Mouse (Mus musculus) MEL (cell line): ENCODE measurements around the gene Depdc1a. TPM values are rescaled to one million over a fixed set of nuclear protein-coding genes. Genes with fewer than 3 reads are reported as not detected.
A peak's percentile ranks its signal among the peaks of the same experiment; 100 is the strongest.
"Not testable (repeated sequence)": the region's sequence is repeated elsewhere in the genome, so short reads cannot be mapped to it uniquely, and the experiment has no call there.

Source experiments
- DNase-seq: peaks from one replicate; pipeline ENCODE4 v3.0.0; 2011; ENCODE audit warnings: low read depth, low spot score
- H3K27ac ChIP-seq: 2 replicates; pipeline ENCODE4 v1.5.1; 2012; ENCODE audit warnings: low read depth, mild to moderate bottlenecking, control low read depth, low read length, moderate library complexity; ENCODE audit not compliant: control insufficient read depth
- H3K27me3 ChIP-seq, 2 experiments: fragments of 150-350 bp in 1 of 2; sonication (generic) in 1 of 2; 2 replicates each; pipeline ENCODE4 v1.6.1; 2012; ENCODE audit warnings: low read length in 2 of 2, mild to moderate bottlenecking in 2 of 2, improper control_type of control experiment in 1 of 2, moderate library complexity in 1 of 2; ENCODE audit not compliant: insufficient read depth in 2 of 2, control insufficient read depth in 1 of 2
- H3K36me3 ChIP-seq, 2 experiments: 2 replicates each; pipeline ENCODE4 v1.6.1; 2012 to 2014; ENCODE audit warnings: low read length in 2 of 2, improper control_type of control experiment in 1 of 2, inconsistent platforms in 1 of 2, mild to moderate bottlenecking in 1 of 2; ENCODE audit not compliant: insufficient read depth in 2 of 2, control insufficient read depth in 1 of 2
- H3K4me1 ChIP-seq, 2 experiments: fragments of 150-350 bp in 1 of 2; sonication (generic) in 1 of 2; 2 replicates each; pipeline ENCODE4 v1.6.1; 2012; ENCODE audit warnings: low read length in 2 of 2, improper control_type of control experiment in 1 of 2, mild to moderate bottlenecking in 1 of 2; ENCODE audit not compliant: insufficient read depth in 2 of 2, control insufficient read depth in 1 of 2
- H3K4me3 ChIP-seq, 2 experiments: fragments of 150-350 bp in 1 of 2; sonication (generic) in 1 of 2; 2 replicates each; pipeline ENCODE4 v1.5.1; 2012; ENCODE audit warnings: low read depth in 2 of 2, low read length in 2 of 2, mild to moderate bottlenecking in 2 of 2, moderate library complexity in 2 of 2, control low read depth in 1 of 2, improper control_type of control experiment in 1 of 2; ENCODE audit not compliant: control insufficient read depth in 1 of 2, insufficient read depth in 1 of 2
- H3K79me2 ChIP-seq: 2 replicates; pipeline ENCODE4 v1.6.1; 2012; ENCODE audit warnings: mild to moderate bottlenecking, low read length, moderate library complexity; ENCODE audit not compliant: control insufficient read depth, poor library complexity, insufficient read depth
- H3K9ac ChIP-seq: 2 replicates; pipeline ENCODE4 v1.6.1; 2012; ENCODE audit warnings: low read depth, mild to moderate bottlenecking, control low read depth, low read length, moderate library complexity; ENCODE audit not compliant: control insufficient read depth, poor library complexity, severe bottlenecking
- H3K9me3 ChIP-seq: fragments of 150-350 bp; sonication (generic); replicated peaks from 2 replicates; pipeline ENCODE4 v1.6.1; 2012; ENCODE audit warnings: mild to moderate bottlenecking, low read length, improper control_type of control experiment, moderate library complexity; ENCODE audit not compliant: insufficient read depth
- BHLHE40 ChIP-seq: IDR thresholded peaks from 2 replicates; pipeline ENCODE4 v1.6.1; 2012; ENCODE audit warnings: low read depth, mild to moderate bottlenecking, inconsistent platforms, low read length, improper control_type of control experiment, borderline replicate concordance
- CTCF ChIP-seq, 3 experiments: IDR thresholded peaks in 2 of 3; conservative IDR thresholded peaks in 1 of 3; 2 replicates each; pipeline ENCODE4 v1.5.1; 2011 to 2012; ENCODE audit warnings: low read length in 3 of 3, low read depth in 2 of 3, mild to moderate bottlenecking in 2 of 3, improper control_type of control experiment in 1 of 3, inconsistent platforms in 1 of 3, mixed read lengths in 1 of 3, moderate library complexity in 1 of 3; ENCODE audit not compliant: control insufficient read depth in 1 of 3, insufficient read depth in 1 of 3, poor library complexity in 1 of 3, severe bottlenecking in 1 of 3
- ETS1 ChIP-seq: IDR thresholded peaks from 2 replicates; pipeline ENCODE4 v1.6.1; 2012; ENCODE audit warnings: low read depth, mild to moderate bottlenecking, inconsistent platforms, low read length, improper control_type of control experiment, moderate library complexity
- GABPA ChIP-seq: IDR thresholded peaks from 2 replicates; pipeline ENCODE4 v1.6.1; 2012; ENCODE audit warnings: low read depth, mild to moderate bottlenecking, inconsistent platforms, low read length, improper control_type of control experiment, moderate library complexity
- HCFC1 ChIP-seq: IDR thresholded peaks from 2 replicates; pipeline ENCODE4 v1.6.1; 2012; ENCODE audit warnings: low read depth, mild to moderate bottlenecking, inconsistent platforms, low read length, improper control_type of control experiment, moderate library complexity
- MAFK ChIP-seq: IDR thresholded peaks from 2 replicates; pipeline ENCODE4 v1.6.1; 2011; ENCODE audit warnings: low read depth, mild to moderate bottlenecking, low read length, improper control_type of control experiment, borderline replicate concordance
- MAZ ChIP-seq: IDR thresholded peaks from 2 replicates; pipeline ENCODE4 v1.6.1; 2012; ENCODE audit warnings: low read depth, mild to moderate bottlenecking, inconsistent platforms, low read length, improper control_type of control experiment
- MYB ChIP-seq: IDR thresholded peaks from 2 replicates; pipeline ENCODE4 v1.6.1; 2011; ENCODE audit warnings: mild to moderate bottlenecking, low read depth, low read length, improper control_type of control experiment
- NELFE ChIP-seq: IDR thresholded peaks from 2 replicates; pipeline ENCODE4 v1.6.1; 2011; ENCODE audit warnings: low read depth, low read length, improper control_type of control experiment
- POLR2A ChIP-seq, 2 experiments: IDR thresholded peaks; 2 replicates each; pipeline ENCODE4 v1.6.1; 2011 to 2012; ENCODE audit warnings: low read length in 2 of 2, mild to moderate bottlenecking in 2 of 2, control low read depth in 1 of 2, improper control_type of control experiment in 1 of 2, low read depth in 1 of 2, moderate library complexity in 1 of 2; ENCODE audit not compliant: control insufficient read depth in 1 of 2, insufficient read depth in 1 of 2, poor library complexity in 1 of 2
- POLR2AphosphoS5 ChIP-seq: IDR thresholded peaks from 2 replicates; pipeline ENCODE4 v1.6.1; 2012; ENCODE audit warnings: low read depth, borderline replicate concordance, mild to moderate bottlenecking, inconsistent platforms, low read length, moderate library complexity, mixed read lengths
- RCOR1 ChIP-seq: IDR thresholded peaks from 2 replicates; pipeline ENCODE4 v1.6.1; 2012; ENCODE audit warnings: low read depth, mild to moderate bottlenecking, inconsistent platforms, low read length, improper control_type of control experiment
- TCF12 ChIP-seq: IDR thresholded peaks from 2 replicates; pipeline ENCODE4 v1.6.1; 2014; ENCODE audit warnings: low read depth, mild to moderate bottlenecking, inconsistent platforms, low read length, improper control_type of control experiment, moderate library complexity
- ZC3H11A ChIP-seq: IDR thresholded peaks from 2 replicates; pipeline ENCODE4 v1.6.1; 2012; ENCODE audit warnings: low read depth, mild to moderate bottlenecking, inconsistent platforms, low read length, improper control_type of control experiment
- ZKSCAN1 ChIP-seq: IDR thresholded peaks from 2 replicates; pipeline ENCODE4 v1.6.1; 2012; ENCODE audit warnings: low read depth, mild to moderate bottlenecking, inconsistent platforms, low read length, improper control_type of control experiment, moderate library complexity
- ZMIZ1 ChIP-seq: IDR thresholded peaks from 2 replicates; pipeline ENCODE4 v1.6.1; 2012; ENCODE audit warnings: low read depth, mild to moderate bottlenecking, inconsistent platforms, low read length, improper control_type of control experiment, moderate library complexity
- polyA plus RNA-seq, 2 experiments: library from polyadenylated mRNA; stranded (reverse) in 1 of 2; unstranded in 1 of 2; fragments of >175 nt in 1 of 2; fragments of >200 nt in 1 of 2; gene quantifications; 2 replicates each; pipeline versions ENCODE4 v1.2.1 to v1.2.4; 2012; ENCODE audit warnings: low replicate concordance in 2 of 2, low read depth in 1 of 2; ENCODE audit not compliant: insufficient read length in 2 of 2, insufficient read depth in 1 of 2, missing spikeins in 1 of 2
- total RNA-seq: library from RNA; depleted of rRNA; stranded (reverse); fragments of 300-350 nt; gene quantifications from 2 replicates; pipeline ENCODE4 v1.2.3, GENCODE M21; 2012

The Depdc1a gene
- total and polyA plus RNA-seq, 3 experiments = 8.0 to 247 (median 8.1) TPM

DNA sequence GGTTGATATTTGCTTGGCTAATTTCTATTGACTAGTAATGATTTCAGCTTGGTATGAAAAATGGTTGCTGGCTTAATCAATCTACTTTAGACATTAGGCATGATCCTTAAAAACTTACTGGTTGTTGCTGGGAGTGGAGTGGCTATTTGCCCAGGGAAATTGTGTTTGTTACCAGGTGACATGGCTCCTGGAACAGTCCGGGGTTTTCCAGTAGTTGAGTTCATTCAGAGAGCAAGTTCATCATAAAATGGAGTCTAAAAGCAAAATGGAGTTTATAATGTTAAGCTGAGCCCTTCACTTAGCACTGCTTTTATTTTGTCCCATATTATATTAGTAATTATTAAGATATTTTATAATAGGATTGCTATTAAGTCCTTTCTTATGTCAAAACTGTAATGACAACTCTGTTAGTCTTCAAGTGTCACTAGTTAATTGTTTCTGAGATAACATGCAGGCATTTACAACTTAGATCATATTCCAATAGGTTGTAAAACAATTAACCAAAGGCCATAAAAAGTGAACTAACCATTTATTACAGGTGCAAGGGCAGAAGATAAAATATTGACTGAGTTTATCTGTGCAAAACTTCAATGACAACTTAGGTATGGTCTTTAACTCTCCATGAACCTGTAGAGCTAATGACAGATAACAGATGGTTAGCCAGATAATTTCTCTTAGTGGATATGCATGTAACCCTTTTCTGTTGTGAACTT lies 17.8 kb upstream of the Depdc1a start:
- TF ChIP-seq ZKSCAN1 = no peak
- TF ChIP-seq ZC3H11A = no peak
- TF ChIP-seq ZMIZ1 = no peak
- TF ChIP-seq MYB = no peak
- no peak for TF ChIP-seq TCF12
- no peak for TF ChIP-seq BHLHE40
- no peak for TF ChIP-seq CTCF (IDR thresholded peaks at IDR 0.05 in 2 of 3, conservative IDR thresholded peaks at IDR 0.05 in 1 of 3; ENCODE audit: control insufficient read depth in 1 of 3, insufficient read depth in 1 of 3, low read depth in 2 of 3, low read length in 3 of 3, poor library complexity in 1 of 3, severe bottlenecking in 1 of 3)
- no peak for TF ChIP-seq RCOR1
- TF ChIP-seq ETS1 = no peak
- no peak for TF ChIP-seq POLR2AphosphoS5
- TF ChIP-seq MAZ = no peak
- no peak for TF ChIP-seq GABPA
- DNase-seq = no peak
- Histone ChIP-seq H3K27me3 (no peaks in the 10 kb centered on the region), H3K4me1 (no peaks in the 10 kb centered on the region), H3K36me3 (no peaks in the 10 kb centered on the region), H3K9ac (no peak overlapping the region), H3K79me2 (no peaks in the 10 kb centered on the region), H3K4me3 (no peak overlapping the region), H3K9me3 (no peaks in the 10 kb centered on the region), H3K27ac (no peak overlapping the region)

DNA sequence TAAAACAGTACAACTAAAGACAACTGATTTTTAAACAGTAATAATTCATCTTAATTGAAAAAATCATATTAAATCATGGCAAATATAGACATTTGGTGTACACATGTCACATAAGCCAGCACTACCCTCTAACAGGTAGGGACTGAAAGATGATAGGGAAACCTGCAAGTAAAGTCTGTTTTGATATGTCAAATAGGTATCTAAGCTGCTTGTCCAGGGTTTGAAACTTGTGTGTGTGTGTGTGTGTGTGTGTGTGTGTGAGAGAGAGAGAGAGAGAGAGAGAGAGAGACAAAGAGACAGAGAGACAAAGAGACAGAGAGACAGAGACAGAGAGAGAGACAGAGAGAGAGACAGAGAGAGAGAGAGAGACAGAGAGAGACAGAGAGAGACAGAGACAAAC lies 524 bp upstream of the Depdc1a start:
- H3K4me1 ChIP-seq, H3K9me3 ChIP-seq, H3K27me3 ChIP-seq, H3K79me2 ChIP-seq, H3K36me3 ChIP-seq, H3K27ac ChIP-seq, DNase-seq: not testable (repeated sequence)
- peak overlapping the region; percentile 76 for H3K9ac ChIP-seq
- H3K4me3 ChIP-seq = peak overlapping the region; percentile 55 to 82

DNA sequence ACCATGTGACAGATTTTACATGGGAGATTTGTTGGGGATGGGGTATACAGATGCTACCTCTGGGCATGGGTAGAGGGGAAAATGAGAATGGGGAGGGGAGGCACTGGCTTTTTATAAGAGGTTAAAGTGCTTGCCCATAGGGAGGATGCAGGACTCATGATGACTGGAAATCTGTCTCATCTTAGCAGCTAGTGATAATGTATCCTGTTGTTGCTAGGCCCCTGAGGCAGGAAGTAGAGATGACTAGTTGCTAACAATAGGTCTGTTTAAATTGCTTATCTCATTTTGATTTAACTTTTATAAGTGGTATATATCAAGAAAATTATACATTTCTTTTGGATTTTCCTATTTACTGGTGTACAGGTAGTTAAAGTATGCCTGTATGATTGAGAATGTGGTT lies 13.7 kb downstream of the Depdc1a start:
- peaks cover 0 to 12% of the 10 kb centered on the region in 2 experiments; a peak in 2 of 4 replicates for H3K36me3 ChIP-seq

More for the DNA sequence above, 13.7 kb downstream of the Depdc1a start:
- H3K79me2 ChIP-seq = no peaks in the 10 kb centered on the region
- no peak overlapping the region for H3K27ac ChIP-seq
- no peaks in the 10 kb centered on the region for H3K27me3 ChIP-seq
- no peaks in the 10 kb centered on the region for H3K4me1 ChIP-seq
- no peak for DNase-seq
- TF ChIP-seq MAFK = no peak
- TF ChIP-seq MYB = no peak
- TF ChIP-seq HCFC1 = no peak
- no peak for TF ChIP-seq RCOR1
- TF ChIP-seq NELFE = no peak
- TF ChIP-seq POLR2A (IDR thresholded peaks at IDR 0.05; ENCODE audit: control insufficient read depth in 1 of 2, insufficient read depth in 1 of 2, low read depth in 1 of 2, low read length in 2 of 2, poor library complexity in 1 of 2) = no peak
- no peak overlapping the region for H3K9ac ChIP-seq
- H3K4me3 ChIP-seq = no peak overlapping the region
- no peaks in the 10 kb centered on the region for H3K9me3 ChIP-seq
